Mouse (Mus musculus): Measurements from ENCODE around the gene Ccdc8. TPM values are rescaled to one million over a fixed set of nuclear protein-coding genes. Genes with fewer than 3 reads are reported as not detected.

The Ccdc8 gene
- polyA plus RNA-seq, 1 experiment from 2014 or later: 53.8 TPM

- 79% methylated on average over 4 of the region's 4 CpGs for WGBS
Measured at GRCm38 (mm10) chr7:17007300-17007699, 14.8 kb downstream of the Ccdc8 start.

GRCm38 (mm10) chr7:17009326-17010009, 17.0 kb downstream of the Ccdc8 start:
- no peak overlapping the region for H3K27ac ChIP-seq (ENCODE audit: low read length)
- H3K9me3 ChIP-seq (ENCODE audit: low read length): no peaks in the 10 kb centered on the region
- peaks cover 91% of the 10 kb centered on the region for H3K36me3 ChIP-seq (ENCODE audit: insufficient read depth, low read length)
- H3K4me2 ChIP-seq (replicated peaks; ENCODE audit: low read depth, low read length): no peak overlapping the region
- H3K4me1 ChIP-seq (ENCODE audit: insufficient read depth, low read length): no peaks in the 10 kb centered on the region
- H3K4me3 ChIP-seq (ENCODE audit: low read length): no peak overlapping the region
- H3K9ac ChIP-seq (replicated peaks; ENCODE audit: low read length): no peak overlapping the region
- no peak for ATAC-seq (ENCODE audit: low FRiP score, low TSS enrichment)
- 92% methylated on average over 16 of the region's 16 CpGs for WGBS
- no peaks in the 10 kb centered on the region for H3K27me3 ChIP-seq (ENCODE audit: insufficient read depth, low read length)

More at GRCm38 (mm10) chr7:17007300-17007699, 14.8 kb downstream of the Ccdc8 start:
- Histone ChIP-seq H3K4me1 (ENCODE audit: insufficient read depth, low read length) (no peaks in the 10 kb centered on the region), H3K27ac (ENCODE audit: low read length) (no peak overlapping the region), H3K36me3 (ENCODE audit: insufficient read depth, low read length) (peaks cover 76% of the 10 kb centered on the region), H3K4me2 (replicated peaks; ENCODE audit: low read depth, low read length) (no peak overlapping the region), H3K27me3 (ENCODE audit: insufficient read depth, low read length) (no peaks in the 10 kb centered on the region), H3K4me3 (ENCODE audit: low read length) (no peak overlapping the region), H3K9ac (replicated peaks; ENCODE audit: low read length) (no peak overlapping the region), H3K9me3 (ENCODE audit: low read length) (no peaks in the 10 kb centered on the region)
- 0 out of 2 replicates have a peak, but pooled peaks have one; percentile 40 for ATAC-seq (ENCODE audit: low FRiP score, low TSS enrichment)

- Histone ChIP-seq H3K4me3 (ENCODE audit: low read length) (no peak overlapping the region), H3K27me3 (ENCODE audit: insufficient read depth, low read length) (no peaks in the 10 kb centered on the region), H3K36me3 (ENCODE audit: insufficient read depth, low read length) (peaks cover 93% of the 10 kb centered on the region), H3K27ac (ENCODE audit: low read length) (no peak overlapping the region), H3K9me3 (ENCODE audit: low read length) (no peaks in the 10 kb centered on the region), H3K4me2 (replicated peaks; ENCODE audit: low read depth, low read length) (no peak overlapping the region), H3K4me1 (ENCODE audit: insufficient read depth, low read length) (no peaks in the 10 kb centered on the region), H3K9ac (replicated peaks; ENCODE audit: low read length) (no peak overlapping the region)
- WGBS: 88% methylated on average over 5 of the region's 5 CpGs
- no peak for ATAC-seq (ENCODE audit: low FRiP score, low TSS enrichment)
Measured at GRCm38 (mm10) chr7:17010010-17010347, 17.5 kb downstream of the Ccdc8 start.

GRCm38 (mm10) chr7:17011909-17012590, 19.5 kb downstream of the Ccdc8 start:
- no peak overlapping the region for H3K27ac ChIP-seq (ENCODE audit: low read length)
- no peaks in the 10 kb centered on the region for H3K27me3 ChIP-seq (ENCODE audit: insufficient read depth, low read length)
- H3K4me2 ChIP-seq (replicated peaks; ENCODE audit: low read depth, low read length): no peak overlapping the region
- peaks cover 94% of the 10 kb centered on the region for H3K36me3 ChIP-seq (ENCODE audit: insufficient read depth, low read length)
- no peaks in the 10 kb centered on the region for H3K4me1 ChIP-seq (ENCODE audit: insufficient read depth, low read length)
- H3K4me3 ChIP-seq (ENCODE audit: low read length): no peak overlapping the region
- WGBS: 94% methylated on average over 7 of the region's 7 CpGs
- H3K9ac ChIP-seq (replicated peaks; ENCODE audit: low read length): no peak overlapping the region
- no peaks in the 10 kb centered on the region for H3K9me3 ChIP-seq (ENCODE audit: low read length)
- no peak for ATAC-seq (ENCODE audit: low FRiP score, low TSS enrichment)

- 80% methylated on average over 6 of the region's 6 CpGs for WGBS
- no peak for ATAC-seq (ENCODE audit: low FRiP score, low TSS enrichment)
- H3K36me3 ChIP-seq (ENCODE audit: insufficient read depth, low read length): peaks cover 74% of the 10 kb centered on the region
- H3K27ac ChIP-seq (ENCODE audit: low read length): no peak overlapping the region
- no peaks in the 10 kb centered on the region for H3K9me3 ChIP-seq (ENCODE audit: low read length)
- H3K4me2 ChIP-seq (replicated peaks; ENCODE audit: low read depth, low read length): no peak overlapping the region
- H3K9ac ChIP-seq (replicated peaks; ENCODE audit: low read length): no peak overlapping the region
- no peak overlapping the region for H3K4me3 ChIP-seq (ENCODE audit: low read length)
- no peaks in the 10 kb centered on the region for H3K27me3 ChIP-seq (ENCODE audit: insufficient read depth, low read length)
- no peaks in the 10 kb centered on the region for H3K4me1 ChIP-seq (ENCODE audit: insufficient read depth, low read length)
Measured at GRCm38 (mm10) chr7:17015381-17015780, 22.9 kb downstream of the Ccdc8 start.

GRCm38 (mm10) chr7:17017036-17017435, 24.5 kb downstream of the Ccdc8 start:
- Histone ChIP-seq H3K27ac (ENCODE audit: low read length) (no peak overlapping the region), H3K4me1 (ENCODE audit: insufficient read depth, low read length) (no peaks in the 10 kb centered on the region), H3K36me3 (ENCODE audit: insufficient read depth, low read length) (peaks cover 77% of the 10 kb centered on the region), H3K27me3 (ENCODE audit: insufficient read depth, low read length) (no peaks in the 10 kb centered on the region), H3K4me2 (replicated peaks; ENCODE audit: low read depth, low read length) (no peak overlapping the region), H3K4me3 (ENCODE audit: low read length) (no peak overlapping the region), H3K9me3 (ENCODE audit: low read length) (no peaks in the 10 kb centered on the region), H3K9ac (replicated peaks; ENCODE audit: low read length) (no peak overlapping the region)
- ATAC-seq (ENCODE audit: low FRiP score, low TSS enrichment): peak; percentile 63
- WGBS: 84% methylated on average over 1 of the region's 1 CpGs

- Histone ChIP-seq H3K27me3 (ENCODE audit: insufficient read depth, low read length) (no peaks in the 10 kb centered on the region), H3K27ac (ENCODE audit: low read length) (no peak overlapping the region), H3K4me2 (replicated peaks; ENCODE audit: low read depth, low read length) (no peak overlapping the region), H3K36me3 (ENCODE audit: insufficient read depth, low read length) (peaks cover 76% of the 10 kb centered on the region), H3K9me3 (ENCODE audit: low read length) (no peaks in the 10 kb centered on the region), H3K4me3 (ENCODE audit: low read length) (no peak overlapping the region), H3K9ac (replicated peaks; ENCODE audit: low read length) (no peak overlapping the region), H3K4me1 (ENCODE audit: insufficient read depth, low read length) (no peaks in the 10 kb centered on the region)
- ATAC-seq (ENCODE audit: low FRiP score, low TSS enrichment): no peak
- WGBS: 89% methylated on average over 2 of the region's 2 CpGs
Measured at GRCm38 (mm10) chr7:17017921-17018320, 25.4 kb downstream of the Ccdc8 start.

- Histone ChIP-seq H3K4me2 (replicated peaks; ENCODE audit: low read depth, low read length) (no peak overlapping the region), H3K9me3 (ENCODE audit: low read length) (no peaks in the 10 kb centered on the region), H3K4me1 (ENCODE audit: insufficient read depth, low read length) (peaks cover 15% of the 10 kb centered on the region), H3K27me3 (ENCODE audit: insufficient read depth, low read length) (no peaks in the 10 kb centered on the region), H3K36me3 (ENCODE audit: insufficient read depth, low read length) (peaks cover 61% of the 10 kb centered on the region), H3K27ac (ENCODE audit: low read length) (no peak overlapping the region), H3K4me3 (ENCODE audit: low read length) (no peak overlapping the region), H3K9ac (replicated peaks; ENCODE audit: low read length) (no peak overlapping the region)
- ATAC-seq (ENCODE audit: low FRiP score, low TSS enrichment): no peak
- WGBS: 89% methylated on average over 7 of the region's 7 CpGs
Measured at GRCm38 (mm10) chr7:17019426-17020166, 27.1 kb downstream of the Ccdc8 start.

- H3K27me3 ChIP-seq (ENCODE audit: insufficient read depth, low read length): no peaks in the 10 kb centered on the region
- peaks cover 37% of the 10 kb centered on the region for H3K4me1 ChIP-seq (ENCODE audit: insufficient read depth, low read length)
- no peak overlapping the region for H3K4me3 ChIP-seq (ENCODE audit: low read length)
- no peak overlapping the region for H3K9ac ChIP-seq (replicated peaks; ENCODE audit: low read length)
- no peak for ATAC-seq (ENCODE audit: low FRiP score, low TSS enrichment)
- WGBS: 96% methylated on average over 15 of the region's 15 CpGs
- H3K27ac ChIP-seq (ENCODE audit: low read length): no peak overlapping the region
- H3K36me3 ChIP-seq (ENCODE audit: insufficient read depth, low read length): peaks cover 37% of the 10 kb centered on the region
- no peak overlapping the region for H3K4me2 ChIP-seq (replicated peaks; ENCODE audit: low read depth, low read length)
- H3K9me3 ChIP-seq (ENCODE audit: low read length): no peaks in the 10 kb centered on the region
Measured at GRCm38 (mm10) chr7:17022176-17022575, 29.7 kb downstream of the Ccdc8 start.

Measured in kidney, embryonic 16.5 days (tissue).